Mouse (Mus musculus): ENCODE measurements at regions not wholly inside any gene's neighbourhood (a gene's known extent, or its start where the extent isn't known, plus 50 kb on each side); places are given as distances from the start of the nearest gene placed in this dataset.

- TF ChIP-seq GATA1 (IDR thresholded peaks at IDR 0.05; ENCODE audit: borderline replicate concordance, low read length) (no peak), FLI1 (IDR thresholded peaks at IDR 0.05; ENCODE audit: low read length) (no peak)
These were observed 52.3 kb upstream of the Eed start for GRCm38 (mm10) chr7:90033086-90033485.
